Mouse (Mus musculus): ENCODE measurements around the gene Cdca8. TPM values are rescaled to one million over a fixed set of nuclear protein-coding genes. Genes with fewer than 3 reads are reported as not detected.
A peak's percentile ranks its signal among the peaks of the same experiment; 100 is the strongest.

Cdca8 gene
- total and polyA plus RNA-seq, 3 experiments, result 106 to 141 (median 129) TPM

- Histone ChIP-seq H3K4me1 (ENCODE audit: insufficient read depth, low read depth, low read length) (peaks cover 5% of the 10 kb centered on the region), H3K27me3 (ENCODE audit: insufficient read depth, low read length) (peaks cover 15% of the 10 kb centered on the region), H3K9me3 (replicated peaks) (peaks cover 7% of the 10 kb centered on the region), H3K36me3 (replicated peaks) (no peaks in the 10 kb centered on the region), H3K4me3 (ENCODE audit: low read depth, low read length) (no peak overlapping the region)
- TF ChIP-seq TAL1 (conservative IDR thresholded peaks at IDR 0.05; ENCODE audit: low read depth, low read length) (no peak), GATA2 (IDR thresholded peaks at IDR 0.05; ENCODE audit: borderline replicate concordance, low read depth, low read length) (no peak), POLR2AphosphoS5 (IDR thresholded peaks at IDR 0.05; ENCODE audit: insufficient replicate concordance, low read depth, low read length) (no peak), GATA1 (IDR thresholded peaks at IDR 0.05; ENCODE audit: borderline replicate concordance, low read length) (no peak), CTCF (IDR thresholded peaks at IDR 0.05; ENCODE audit: low read depth, low read length) (no peak)
- no peak for DNase-seq (ENCODE audit: low spot score)
- no peak for ATAC-seq (ENCODE audit: extremely low read depth, insufficient number of reproducible peaks, low FRiP score, poor library complexity, severe bottlenecking)
Observed at GRCm38 (mm10) chr4:124984871-124985670, 46.0 kb upstream of the Cdca8 start.

- no peak; the same call in 1 of the 2 replicates for ATAC-seq (ENCODE audit: extremely low read depth, insufficient number of reproducible peaks, low FRiP score, poor library complexity, severe bottlenecking)
- no peak for DNase-seq (ENCODE audit: low spot score)
- Histone ChIP-seq H3K4me3 (ENCODE audit: low read depth, low read length) (no peak overlapping the region), H3K27me3 (ENCODE audit: insufficient read depth, low read length) (peaks cover 13% of the 10 kb centered on the region), H3K9me3 (replicated peaks) (peaks cover 7% of the 10 kb centered on the region), H3K4me1 (ENCODE audit: insufficient read depth, low read depth, low read length) (peaks cover 5% of the 10 kb centered on the region), H3K36me3 (replicated peaks) (no peaks in the 10 kb centered on the region)
- TF ChIP-seq GATA1 (IDR thresholded peaks at IDR 0.05; ENCODE audit: borderline replicate concordance, low read length), result no peak
- no peak for TF ChIP-seq GATA2 (IDR thresholded peaks at IDR 0.05; ENCODE audit: borderline replicate concordance, low read depth, low read length)
- TF ChIP-seq CTCF (IDR thresholded peaks at IDR 0.05; ENCODE audit: low read depth, low read length), result 0 out of 2 replicates have a peak, but pooled peaks have one; percentile 19
Observed at GRCm38 (mm10) chr4:124983893-124984526, 44.9 kb upstream of the Cdca8 start.

GRCm38 (mm10) chr4:124978201-124978600 is 39.1 kb upstream of the Cdca8 start:
- Histone ChIP-seq H3K27me3 (ENCODE audit: insufficient read depth, low read length) (peaks cover 10% of the 10 kb centered on the region), H3K4me3 (ENCODE audit: low read depth, low read length) (no peak overlapping the region), H3K4me1 (ENCODE audit: insufficient read depth, low read depth, low read length) (0 out of 2 replicates have a peak, but pooled peaks cover 2% of the 10 kb centered on the region), H3K9me3 (replicated peaks) (no peaks in the 10 kb centered on the region), H3K36me3 (replicated peaks) (no peaks in the 10 kb centered on the region)
- no peak for ATAC-seq (ENCODE audit: extremely low read depth, insufficient number of reproducible peaks, low FRiP score, poor library complexity, severe bottlenecking)
- TF ChIP-seq CTCF (IDR thresholded peaks at IDR 0.05; ENCODE audit: low read depth, low read length) (no peak), GATA2 (IDR thresholded peaks at IDR 0.05; ENCODE audit: borderline replicate concordance, low read depth, low read length) (no peak), TAL1 (conservative IDR thresholded peaks at IDR 0.05; ENCODE audit: low read depth, low read length) (no peak), POLR2AphosphoS5 (IDR thresholded peaks at IDR 0.05; ENCODE audit: insufficient replicate concordance, low read depth, low read length) (no peak), GATA1 (IDR thresholded peaks at IDR 0.05; ENCODE audit: borderline replicate concordance, low read length) (no peak)
- no peak for DNase-seq (ENCODE audit: low spot score)

- TF ChIP-seq TAL1 (conservative IDR thresholded peaks at IDR 0.05; ENCODE audit: low read depth, low read length) (no peak), POLR2AphosphoS5 (IDR thresholded peaks at IDR 0.05; ENCODE audit: insufficient replicate concordance, low read depth, low read length) (no peak), GATA1 (IDR thresholded peaks at IDR 0.05; ENCODE audit: borderline replicate concordance, low read length) (no peak), CTCF (IDR thresholded peaks at IDR 0.05; ENCODE audit: low read depth, low read length) (no peak), GATA2 (IDR thresholded peaks at IDR 0.05; ENCODE audit: borderline replicate concordance, low read depth, low read length) (no peak)
- no peak overlapping the region for H3K4me3 ChIP-seq (ENCODE audit: low read depth, low read length)
Observed at GRCm38 (mm10) chr4:124973296-124973695, 34.2 kb upstream of the Cdca8 start.

GRCm38 (mm10) chr4:124972316-124972715 is 33.2 kb upstream of the Cdca8 start:
- Histone ChIP-seq H3K4me3 (ENCODE audit: low read depth, low read length) (no peak overlapping the region), H3K4me1 (ENCODE audit: insufficient read depth, low read depth, low read length) (no peaks in the 10 kb centered on the region), H3K9me3 (replicated peaks) (no peaks in the 10 kb centered on the region), H3K27me3 (ENCODE audit: insufficient read depth, low read length) (peaks cover 24% of the 10 kb centered on the region), H3K36me3 (replicated peaks) (no peaks in the 10 kb centered on the region)
- ATAC-seq (ENCODE audit: extremely low read depth, insufficient number of reproducible peaks, low FRiP score, poor library complexity, severe bottlenecking) (no peak), DNase-seq (ENCODE audit: low spot score) (no peak)
- TF ChIP-seq TAL1 (conservative IDR thresholded peaks at IDR 0.05; ENCODE audit: low read depth, low read length) (no peak), POLR2AphosphoS5 (IDR thresholded peaks at IDR 0.05; ENCODE audit: insufficient replicate concordance, low read depth, low read length) (no peak), GATA1 (IDR thresholded peaks at IDR 0.05; ENCODE audit: borderline replicate concordance, low read length) (no peak), GATA2 (IDR thresholded peaks at IDR 0.05; ENCODE audit: borderline replicate concordance, low read depth, low read length) (no peak), CTCF (IDR thresholded peaks at IDR 0.05; ENCODE audit: low read depth, low read length) (no peak)

More at GRCm38 (mm10) chr4:124973296-124973695, 34.2 kb upstream of the Cdca8 start:
- H3K4me1 ChIP-seq (ENCODE audit: insufficient read depth, low read depth, low read length), result 0 out of 2 replicates have a peak, but pooled peaks cover 2% of the 10 kb centered on the region
- ATAC-seq (ENCODE audit: extremely low read depth, insufficient number of reproducible peaks, low FRiP score, poor library complexity, severe bottlenecking) (no peak), DNase-seq (ENCODE audit: low spot score) (no peak)
- peaks cover 22% of the 10 kb centered on the region for H3K27me3 ChIP-seq (ENCODE audit: insufficient read depth, low read length)
- H3K36me3 ChIP-seq (replicated peaks), result no peaks in the 10 kb centered on the region
- no peaks in the 10 kb centered on the region for H3K9me3 ChIP-seq (replicated peaks)

GRCm38 (mm10) chr4:124971094-124971493 is 32.0 kb upstream of the Cdca8 start:
- DNase-seq (ENCODE audit: low spot score) (no peak), ATAC-seq (ENCODE audit: extremely low read depth, insufficient number of reproducible peaks, low FRiP score, poor library complexity, severe bottlenecking) (no peak)
- no peak overlapping the region for H3K4me3 ChIP-seq (ENCODE audit: low read depth, low read length)
- no peaks in the 10 kb centered on the region for H3K9me3 ChIP-seq (replicated peaks)
- no peak for TF ChIP-seq CTCF (IDR thresholded peaks at IDR 0.05; ENCODE audit: low read depth, low read length)
- no peak for TF ChIP-seq GATA1 (IDR thresholded peaks at IDR 0.05; ENCODE audit: borderline replicate concordance, low read length)
- no peak for TF ChIP-seq TAL1 (conservative IDR thresholded peaks at IDR 0.05; ENCODE audit: low read depth, low read length)
- no peak for TF ChIP-seq POLR2AphosphoS5 (IDR thresholded peaks at IDR 0.05; ENCODE audit: insufficient replicate concordance, low read depth, low read length)
- TF ChIP-seq GATA2 (IDR thresholded peaks at IDR 0.05; ENCODE audit: borderline replicate concordance, low read depth, low read length), result no peak
- no peaks in the 10 kb centered on the region for H3K4me1 ChIP-seq (ENCODE audit: insufficient read depth, low read depth, low read length)
- peaks cover 24% of the 10 kb centered on the region for H3K27me3 ChIP-seq (ENCODE audit: insufficient read depth, low read length)
- no peaks in the 10 kb centered on the region for H3K36me3 ChIP-seq (replicated peaks)

Data from G1E (cell line).